Mouse (Mus musculus): ENCODE measurements around the gene Bcat2. TPM values are rescaled to one million over a fixed set of nuclear protein-coding genes. Genes with fewer than 3 reads are reported as not detected.

The Bcat2 gene
- total RNA-seq (2023): 29.0 to 35.7 TPM (median 34.2 TPM) in 4 replicates

DNA sequence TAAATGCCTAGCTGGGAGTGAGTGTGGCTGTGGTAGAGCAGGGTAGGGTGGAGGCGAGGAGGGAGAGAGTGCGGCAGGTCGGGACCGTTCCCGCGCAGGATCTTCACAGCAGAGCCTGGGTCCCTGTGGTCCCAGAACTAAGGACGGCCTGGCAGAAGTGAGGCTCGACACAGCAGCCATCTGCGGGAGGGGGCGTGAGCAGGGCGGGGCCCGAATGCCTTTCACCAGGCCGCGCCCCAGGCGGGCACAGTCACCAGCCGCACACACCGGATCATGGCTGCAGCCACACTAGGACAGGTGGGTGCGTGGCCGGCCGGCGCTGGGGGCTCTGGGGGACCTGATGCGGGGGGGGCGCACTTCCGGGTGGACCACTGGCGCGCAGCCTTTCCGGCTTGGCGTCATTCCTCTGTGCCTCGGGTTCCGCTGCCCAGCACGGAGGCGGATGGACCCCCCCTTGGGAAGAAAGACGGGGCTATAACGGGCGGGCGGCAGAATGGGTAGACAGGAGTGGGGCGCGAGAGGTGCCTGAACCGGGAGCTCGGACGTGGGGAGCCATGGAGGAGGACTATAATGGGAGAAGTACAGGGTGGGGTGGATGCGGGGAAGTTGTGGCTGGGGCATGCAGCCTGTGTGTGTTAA, at the start of gene Bcat2:
Gene Bcat2 (plus strand): TSS at position 51 of the 639 bp plus-strand sequence.

DNA sequence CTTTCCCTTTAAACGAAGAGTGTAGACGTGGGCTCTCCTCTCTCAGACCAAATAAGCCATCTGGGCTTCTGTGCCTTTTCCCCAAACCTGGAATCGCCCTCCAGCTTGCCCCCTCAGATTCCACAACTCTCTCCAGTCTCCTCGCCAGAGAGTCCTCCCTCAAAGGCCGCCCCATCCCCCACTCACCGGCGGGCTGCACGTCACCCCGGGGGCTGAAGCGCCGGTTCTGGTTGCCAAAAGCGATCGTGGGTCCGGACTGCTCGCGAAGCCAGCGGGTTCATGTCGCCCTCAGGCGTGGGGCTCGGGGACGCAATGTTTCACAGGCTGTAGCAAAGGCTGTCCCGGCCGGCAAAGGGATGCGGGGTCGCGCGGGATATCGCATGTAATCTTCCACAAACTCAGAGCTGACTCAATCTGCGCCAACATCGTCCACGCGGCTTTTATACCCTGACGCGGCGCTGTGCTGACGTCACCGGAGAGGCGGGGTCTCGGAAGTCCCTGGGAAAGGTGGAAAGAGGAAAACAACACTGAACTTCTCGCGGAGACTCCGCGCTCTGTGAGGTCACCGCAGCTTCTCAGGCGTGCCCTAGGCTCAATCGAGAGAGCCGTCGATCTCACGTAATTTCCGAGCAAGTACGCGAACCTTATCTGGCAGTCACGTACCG, 44.0 kb upstream of the Bcat2 start, which contains the start of the genes Ppp1r15a and Plekha4:
Gene Ppp1r15a (minus strand): TSS at position 460 of the 665 bp plus-strand sequence.
Gene Plekha4 (plus strand): TSS at position 522 of the 665 bp plus-strand sequence.

DNA sequence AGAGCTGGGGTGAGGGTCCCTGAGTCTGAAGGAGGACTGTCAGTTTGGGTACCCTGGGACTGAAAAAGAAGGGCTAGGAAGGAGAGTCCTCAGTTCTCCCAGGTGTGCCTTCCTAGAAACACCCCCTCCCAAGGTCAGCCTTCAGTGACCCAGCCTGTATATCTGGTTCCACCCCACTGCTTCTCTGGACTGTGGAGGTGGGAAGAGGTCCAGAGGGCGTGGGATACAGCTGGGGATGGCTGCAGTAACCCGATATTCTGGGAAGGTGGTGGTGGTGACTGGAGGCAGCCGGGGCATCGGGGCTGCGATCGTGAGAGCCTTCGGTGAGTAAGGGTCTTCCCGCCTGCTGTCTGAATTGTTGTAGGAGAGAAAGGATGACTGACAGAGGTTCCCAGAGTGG, 15.2 kb upstream of the Bcat2 start, which contains the start of gene Hsd17b14:
Gene Hsd17b14 (plus strand): TSS at position 150 of the 400 bp plus-strand sequence.

DNA sequence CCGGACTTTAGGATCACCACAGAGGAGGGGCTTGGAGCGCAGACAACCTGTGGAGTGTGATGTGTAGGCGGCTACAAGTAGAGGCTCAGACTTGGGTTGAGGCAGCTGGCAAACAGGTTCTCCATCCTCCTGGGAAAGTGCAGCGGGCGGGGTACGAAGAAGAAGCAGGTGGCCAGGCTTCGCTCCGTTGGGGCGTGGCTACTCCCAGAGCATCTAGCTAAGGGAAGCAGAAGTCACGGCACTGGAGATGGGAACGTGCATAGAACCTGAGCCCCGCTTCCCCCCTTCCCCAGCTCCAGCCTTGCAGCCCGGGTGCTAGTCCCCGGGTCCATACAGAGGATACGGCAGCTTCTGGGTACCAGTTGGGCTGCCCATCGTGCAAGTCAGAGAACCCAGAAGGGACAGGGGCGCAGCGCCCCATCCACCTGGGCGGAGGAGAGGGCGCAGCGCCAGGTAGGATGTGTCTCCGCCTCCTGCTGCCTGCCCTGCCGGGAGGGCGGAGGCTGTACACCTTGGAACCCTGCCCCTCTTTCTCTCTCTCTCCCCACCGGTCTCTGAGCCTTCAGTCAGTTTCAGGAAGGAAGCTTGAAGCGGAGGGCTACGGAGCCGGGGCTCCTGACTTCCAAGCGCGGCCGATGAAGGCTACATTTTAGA, 47.2 kb downstream of the Bcat2 start, which contains the start of gene Fut1:
Gene Fut1 (plus strand): TSS at position 248 of the 654 bp plus-strand sequence.

DNA sequence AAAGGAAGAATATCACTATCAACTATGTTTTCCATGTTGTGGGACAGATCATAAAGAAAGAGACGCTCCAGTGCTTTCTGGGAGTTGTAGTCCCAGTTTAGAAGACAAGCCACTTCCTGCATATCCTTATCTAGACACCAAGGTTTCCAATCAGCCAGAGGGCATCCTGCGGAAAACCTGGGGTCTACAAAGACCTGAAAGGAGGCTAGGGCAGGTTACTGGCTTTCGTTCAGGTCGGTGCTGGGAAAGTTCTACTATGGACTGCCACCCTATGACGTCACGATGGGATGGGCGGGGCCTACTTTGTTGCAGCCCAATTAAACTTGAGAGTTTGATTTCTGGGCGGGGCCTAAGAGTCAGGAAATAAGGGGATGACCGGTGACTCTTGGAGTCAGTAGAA, 51.5 kb downstream of the Bcat2 start, which contains the start of gene Izumo1:
Gene Izumo1 (plus strand): TSS at position 369 of the 400 bp plus-strand sequence.

DNA sequence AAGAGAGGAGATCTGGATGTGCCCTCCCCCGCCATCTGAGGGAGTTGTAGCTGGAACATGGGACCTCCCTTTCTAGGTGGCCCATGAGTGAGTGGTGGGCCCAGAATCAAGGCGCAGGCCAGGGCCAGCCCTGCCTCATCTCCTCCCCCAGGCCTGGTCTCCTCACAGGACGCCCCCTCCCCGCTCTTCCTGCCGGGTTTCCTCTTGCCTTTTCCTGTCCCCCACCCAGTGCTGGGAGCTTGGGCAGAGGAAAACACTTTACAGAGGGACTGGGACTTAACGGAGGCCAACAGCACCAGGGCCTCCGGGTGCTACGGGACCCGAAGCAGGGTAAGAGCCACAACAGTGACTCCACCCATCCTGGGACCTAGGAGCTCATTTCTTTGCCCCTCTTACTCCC, 57.3 kb downstream of the Bcat2 start, which contains the start of gene Rasip1:
Gene Rasip1 (plus strand): TSS at position 228 of the 400 bp plus-strand sequence.

Other genes starting within 250 kb of the Bcat2 start
- 10.6 to 12.8 TPM (median 11.5 TPM) in 4 replicates for gene Trpm4, start 236.4 kb upstream of the Bcat2 start, total RNA-seq (2023)
- gene Hrc, start 234.9 kb upstream of the Bcat2 start, total RNA-seq (2023): not detected in 4 replicates
- gene Ppfia3, start 203.1 kb upstream of the Bcat2 start, total RNA-seq (2023): 0.21 to 0.47 TPM (median 0.43 TPM) in 3 of 4 replicates, not detected in the other
- gene Lin7b, start 199.6 kb upstream of the Bcat2 start, total RNA-seq (2023): 1.8 to 2.4 TPM in 2 of 4 replicates, not detected in the others
- 589 to 644 TPM (median 622 TPM) in 4 replicates for gene Snrnp70, start 174.4 kb upstream of the Bcat2 start, total RNA-seq (2023)
- not detected in 4 replicates for gene Kcna7, start 164.5 kb upstream of the Bcat2 start, total RNA-seq (2023)
- not detected in 4 replicates for gene Ntf5, start 156.5 kb upstream of the Bcat2 start, total RNA-seq (2023)
- not detected in 4 replicates for gene Lhb, start 149.3 kb upstream of the Bcat2 start, total RNA-seq (2023)
- gene Gys1, start 135.3 kb upstream of the Bcat2 start, total RNA-seq (2023): 15.2 to 18.0 TPM (median 16.1 TPM) in 4 replicates
- 40.7 to 51.8 TPM (median 44.5 TPM) in 4 replicates for gene Ruvbl2, start 132.1 kb upstream of the Bcat2 start, total RNA-seq (2023)
- gene Ftl1, start 110.3 kb upstream of the Bcat2 start, total RNA-seq (2023): 663 to 714 TPM (median 691 TPM) in 4 replicates
- gene Bax, start 103.3 kb upstream of the Bcat2 start, total RNA-seq (2023): 111 to 118 TPM (median 114 TPM) in 4 replicates
- not detected in 4 replicates for gene Tulp2, start 88.3 kb upstream of the Bcat2 start, total RNA-seq (2023)
- gene Gm45808, start 83.3 kb upstream of the Bcat2 start, total RNA-seq (2023): 0.98 to 2.1 TPM in 2 of 4 replicates, not detected in the others
- gene Dhdh, start 81.3 kb upstream of the Bcat2 start, total RNA-seq (2023): 2.7 to 4.4 TPM (median 3.5 TPM) in 4 replicates
- 71.0 to 90.0 TPM (median 76.5 TPM) in 4 replicates for gene Nucb1, start 59.7 kb upstream of the Bcat2 start, total RNA-seq (2023)
- gene Ppp1r15a, start 43.9 kb upstream of the Bcat2 start, total RNA-seq (2023): 1,459 to 1,639 TPM (median 1,567 TPM) in 4 replicates
- 1.4 to 3.1 TPM (median 2.0 TPM) in 4 replicates for gene Plekha4, start 43.8 kb upstream of the Bcat2 start, total RNA-seq (2023)
- gene Hsd17b14, start 15.3 kb upstream of the Bcat2 start, total RNA-seq (2023): not detected in 4 replicates
- gene Fgf21, start 45.3 kb downstream of the Bcat2 start, total RNA-seq (2023): not detected in 4 replicates
- not detected in 4 replicates for gene Fut1, start 47.1 kb downstream of the Bcat2 start, total RNA-seq (2023)
- not detected in 4 replicates for gene Izumo1, start 51.7 kb downstream of the Bcat2 start, total RNA-seq (2023)
- gene Rasip1, start 57.3 kb downstream of the Bcat2 start, total RNA-seq (2023): 0.18 to 0.36 TPM (median 0.26 TPM) in 4 replicates
- gene Mamstr, start 69.8 kb downstream of the Bcat2 start, total RNA-seq (2023): not detected in 4 replicates
- not detected in 4 replicates for gene Fut2, start 96.2 kb downstream of the Bcat2 start, total RNA-seq (2023)
- gene Ntn5, start 113.9 kb downstream of the Bcat2 start, total RNA-seq (2023): not detected in 4 replicates
- gene Sec1, start 124.2 kb downstream of the Bcat2 start, total RNA-seq (2023): not detected in 4 replicates
- not detected in 4 replicates for gene Car11, start 129.7 kb downstream of the Bcat2 start, total RNA-seq (2023)
- 19.3 to 25.2 TPM (median 23.7 TPM) in 4 replicates for gene Dbp, start 134.9 kb downstream of the Bcat2 start, total RNA-seq (2023)
- 2,047 to 2,170 TPM (median 2,138 TPM) in 4 replicates for gene Rpl18, start 145.3 kb downstream of the Bcat2 start, total RNA-seq (2023)
- gene Sphk2, start 147.8 kb downstream of the Bcat2 start, total RNA-seq (2023): 31.9 to 35.1 TPM (median 32.5 TPM) in 4 replicates
- 1.0 to 1.9 TPM (median 1.5 TPM) in 4 replicates for gene Fam83e, start 151.1 kb downstream of the Bcat2 start, total RNA-seq (2023)
- not detected in 4 replicates for gene Spaca4, start 155.7 kb downstream of the Bcat2 start, total RNA-seq (2023)
- 0.12 to 0.39 TPM in 2 of 4 replicates, not detected in the others for gene Lmtk3, start 213.6 kb downstream of the Bcat2 start, total RNA-seq (2023)
- 1.4 to 1.9 TPM (median 1.5 TPM) in 3 of 4 replicates, not detected in the other for gene Sult2b1, start 214.5 kb downstream of the Bcat2 start, total RNA-seq (2023)
- gene Cyth2, start 244.4 kb downstream of the Bcat2 start, total RNA-seq (2023): 132 to 162 TPM (median 146 TPM) in 4 replicates

All from B cell, adult 62 days (primary cell).